Mouse (Mus musculus) hindbrain, embryonic 11.5 days (tissue): ENCODE results near the gene Lrp3. TPM values are rescaled to one million over a fixed set of nuclear protein-coding genes. Genes with fewer than 3 reads are reported as not detected.
A peak's percentile ranks its signal among the peaks of the same experiment; 100 is the strongest.

Source experiments
- ATAC-seq: fragments of 200-750 bp; cut with Nextera tagmentation; 2 replicates; pipeline ENCODE4 v1.8.0; 2017; ENCODE audit warnings: mild to moderate bottlenecking, moderate TSS enrichment, moderate library complexity; ENCODE audit not compliant: low FRiP score
- DNase-seq: peaks from one replicate; pipeline ENCODE4 v3.0.0-alpha.2; 2015; ENCODE audit warnings: low spot score
- H3K27ac ChIP-seq: fragments of 300-500 bp; sonication (generic); 2 replicates; pipeline ENCODE4 v1.5.1; 2014; ENCODE audit warnings: mild to moderate bottlenecking, low read depth, low read length
- H3K27me3 ChIP-seq: fragments of 300-500 bp; sonication (generic); 2 replicates; pipeline ENCODE4 v1.6.1; 2014; ENCODE audit warnings: mild to moderate bottlenecking, low read length, moderate library complexity, mixed read lengths; ENCODE audit not compliant: control insufficient read depth, insufficient read depth
- H3K36me3 ChIP-seq: fragments of 300-500 bp; sonication (generic); 2 replicates; pipeline ENCODE4 v1.6.1; 2014; ENCODE audit warnings: mild to moderate bottlenecking, low read length, moderate library complexity, mixed read lengths; ENCODE audit not compliant: control insufficient read depth, insufficient read depth
- H3K4me1 ChIP-seq: fragments of 300-500 bp; sonication (generic); replicated peaks from 2 replicates; pipeline ENCODE4 v1.6.1; 2014; ENCODE audit warnings: low read length, mixed read lengths; ENCODE audit not compliant: control insufficient read depth, insufficient read depth
- H3K4me2 ChIP-seq: fragments of 300-500 bp; sonication (generic); replicated peaks from 2 replicates; pipeline ENCODE4 v1.6.1; 2014; ENCODE audit warnings: mild to moderate bottlenecking, low read depth, low read length
- H3K4me3 ChIP-seq: fragments of 300-500 bp; sonication (generic); 2 replicates; pipeline ENCODE4 v1.5.1; 2014; ENCODE audit warnings: low read depth, low read length
- H3K9ac ChIP-seq: fragments of 300-500 bp; sonication (generic); 2 replicates; pipeline ENCODE4 v1.6.1; 2014; ENCODE audit warnings: low read depth, low read length
- H3K9me3 ChIP-seq: fragments of 300-500 bp; sonication (generic); 2 replicates; pipeline ENCODE4 v1.6.1; 2016; ENCODE audit warnings: low read length; ENCODE audit not compliant: control insufficient read depth
- WGBS: fragments of 180-500 bp; shearing (Covaris S2); extraction: QIAGEN DNeasy Blood & Tissue Kit; methylation state at CpG from one replicate; pipeline ENCODE4 v1.1.7; 2014; 5-methylcytosine and 5-hydroxymethylcytosine counted together
- polyA plus RNA-seq: library from polyadenylated mRNA; unstranded; fragments of >200 nt; fragmentation: Nextera tagmentation; extraction: Ambion mirVana; gene quantifications from 2 replicates; pipeline ENCODE4 v1.2.1, GENCODE M21; 2014

The Lrp3 gene
- polyA plus RNA-seq, 1 experiment from 2014 or later: 17.5 TPM

DNA sequence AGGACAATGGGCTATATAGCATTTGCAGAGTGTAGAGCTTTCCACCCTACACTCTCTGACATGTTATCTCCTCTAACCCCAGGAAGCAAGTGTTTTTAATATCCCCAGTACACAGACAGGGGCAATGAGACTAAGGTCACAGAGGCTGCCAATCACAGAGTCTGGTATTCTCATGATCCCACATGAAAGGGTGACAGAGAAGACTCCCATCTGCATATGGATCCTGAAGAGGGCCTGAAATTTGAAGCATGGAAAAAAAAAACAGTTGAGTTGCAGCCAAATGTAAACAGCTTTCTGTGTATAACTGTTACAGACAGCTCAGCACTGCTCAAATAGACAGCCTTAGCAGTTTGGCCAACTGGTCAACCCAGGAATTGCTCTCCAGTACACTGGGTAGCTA is 15.5 kb downstream of the Lrp3 start:
- H3K4me1 ChIP-seq: no peaks in the 10 kb centered on the region
- no peaks in the 10 kb centered on the region for H3K27me3 ChIP-seq
- H3K4me3 ChIP-seq: no peak overlapping the region
- H3K4me2 ChIP-seq: no peak overlapping the region
- no peak for ATAC-seq
- DNase-seq: no peak
- peaks cover 30% of the 10 kb centered on the region for H3K36me3 ChIP-seq
- H3K9me3 ChIP-seq: no peaks in the 10 kb centered on the region
- no peak overlapping the region for H3K27ac ChIP-seq
- no peak overlapping the region for H3K9ac ChIP-seq

DNA sequence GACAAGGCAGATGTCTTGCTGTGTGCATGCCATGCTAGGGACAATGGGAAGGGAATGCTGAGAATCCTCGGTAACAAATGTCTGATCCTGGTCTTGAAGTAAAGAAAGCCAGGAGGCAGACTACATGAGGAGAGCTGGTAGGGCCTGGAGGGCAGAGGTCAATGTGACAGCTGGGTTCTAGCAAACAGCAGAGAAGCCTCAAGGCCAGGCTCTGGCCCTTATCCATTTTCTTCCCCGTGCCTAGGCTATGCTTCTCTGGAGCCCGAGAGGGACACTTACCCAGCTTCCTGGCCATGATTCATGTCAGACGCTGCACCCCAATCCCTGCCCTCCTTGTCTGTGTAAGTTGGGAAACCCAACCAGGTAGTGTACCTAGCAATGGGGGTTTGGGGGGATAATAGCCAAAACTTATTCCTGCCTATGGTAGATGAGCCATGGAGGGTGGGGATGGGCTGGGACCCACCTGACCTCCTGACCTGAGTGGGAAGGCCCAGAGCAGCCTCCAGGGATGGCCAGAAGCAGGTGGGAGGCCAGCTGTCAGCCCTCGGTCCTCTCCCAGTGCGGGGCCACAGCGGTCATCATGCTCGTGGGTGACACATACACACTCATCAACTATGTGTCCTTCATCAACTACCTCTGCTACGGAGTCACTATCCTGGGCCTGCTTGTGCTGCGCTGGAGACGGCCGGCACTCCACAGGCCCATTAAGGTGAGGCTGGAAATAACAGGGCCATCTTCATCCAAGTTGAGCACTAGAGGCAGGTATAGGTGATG is 16.1 kb downstream of the Lrp3 start:
- Histone ChIP-seq H3K9ac (no peak overlapping the region), H3K27ac (no peak overlapping the region), H3K9me3 (no peaks in the 10 kb centered on the region), H3K36me3 (peaks cover 30% of the 10 kb centered on the region), H3K27me3 (no peaks in the 10 kb centered on the region), H3K4me3 (no peak overlapping the region), H3K4me1 (no peaks in the 10 kb centered on the region), H3K4me2 (no peak overlapping the region)
- 91% methylated on average over 12 of the region's 12 CpGs for WGBS
- ATAC-seq (no peak), DNase-seq (no peak)

DNA sequence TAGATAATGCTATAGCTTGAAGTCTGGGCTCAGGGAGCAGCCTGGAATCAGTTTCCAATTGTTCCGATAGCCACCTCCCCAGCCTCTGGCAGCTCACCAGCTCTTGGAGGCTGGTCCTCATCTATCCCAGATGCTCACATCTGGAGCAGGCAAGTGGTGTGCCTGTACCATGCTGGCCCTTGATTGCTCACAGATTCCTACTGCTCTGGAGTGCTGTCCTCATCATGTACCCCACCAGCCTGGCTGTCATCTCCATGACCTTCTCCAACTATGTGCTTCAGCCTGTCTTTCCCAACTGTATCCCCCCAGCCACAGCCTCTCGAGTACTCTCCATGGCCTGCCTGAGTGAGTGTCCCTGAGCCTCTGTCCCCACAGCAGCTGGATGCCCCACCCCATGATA is 18.3 kb downstream of the Lrp3 start:
- Histone ChIP-seq H3K9ac (no peak overlapping the region), H3K4me1 (no peaks in the 10 kb centered on the region), H3K4me2 (no peak overlapping the region), H3K36me3 (peaks cover 9% of the 10 kb centered on the region), H3K27me3 (no peaks in the 10 kb centered on the region), H3K27ac (no peak overlapping the region), H3K9me3 (no peaks in the 10 kb centered on the region), H3K4me3 (no peak overlapping the region)
- DNase-seq (no peak), ATAC-seq (no peak)
- WGBS: 86% methylated on average over 2 of the region's 2 CpGs

DNA sequence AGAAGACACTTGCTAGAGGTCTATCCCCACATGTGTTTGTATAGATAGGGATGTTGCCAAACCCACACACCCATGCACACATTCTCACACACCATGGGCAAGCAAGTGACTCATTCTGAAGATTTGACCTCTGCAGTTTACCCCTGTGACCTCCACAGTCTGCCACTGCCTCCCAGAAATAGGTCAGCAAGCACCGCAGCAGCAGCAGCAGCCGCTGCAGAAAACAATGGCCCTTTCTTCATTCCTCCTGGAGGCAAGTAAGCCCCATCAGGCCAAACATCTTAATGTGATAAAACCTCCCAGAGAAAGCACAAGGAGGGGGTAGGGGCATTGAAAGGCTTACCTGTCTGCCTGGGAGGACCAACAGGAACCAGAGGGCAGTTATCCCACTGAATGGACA is 24.0 kb downstream of the Lrp3 start:
- Histone ChIP-seq H3K27me3 (peaks cover 11% of the 10 kb centered on the region), H3K27ac (no peak overlapping the region), H3K4me3 (no peak overlapping the region), H3K36me3 (no peaks in the 10 kb centered on the region), H3K9me3 (no peaks in the 10 kb centered on the region), H3K4me1 (no peaks in the 10 kb centered on the region; the same call in 1 of the 2 replicates), H3K9ac (no peak overlapping the region), H3K4me2 (no peak overlapping the region)
- 9% methylated on average over 2 of the region's 2 CpGs for WGBS
- DNase-seq: no peak
- ATAC-seq: no peak

DNA sequence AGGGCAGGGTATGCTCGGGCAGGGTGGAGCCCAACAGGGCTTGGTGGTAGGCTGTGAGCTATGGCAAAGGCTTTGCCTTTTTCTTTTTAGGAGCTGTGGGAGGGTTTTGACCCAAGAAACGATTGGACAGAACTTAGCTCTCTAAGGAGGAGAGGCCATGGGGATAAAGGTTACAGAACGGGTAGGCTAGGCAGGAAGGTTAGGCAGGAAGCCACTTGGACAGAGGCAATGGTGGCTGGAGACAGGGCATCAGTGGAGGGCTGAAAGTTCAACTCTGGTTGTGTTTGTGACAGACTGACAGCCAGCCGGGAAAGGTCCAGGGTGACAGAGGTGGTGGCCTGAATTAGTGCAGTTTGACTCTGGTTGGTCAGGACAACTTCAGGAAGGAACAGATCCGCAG is 25.6 kb downstream of the Lrp3 start:
- DNase-seq: no peak
- no peaks in the 10 kb centered on the region for H3K36me3 ChIP-seq
- H3K9me3 ChIP-seq: no peaks in the 10 kb centered on the region
- peaks cover 5% of the 10 kb centered on the region for H3K4me1 ChIP-seq
- peaks cover 27% of the 10 kb centered on the region for H3K27me3 ChIP-seq
- H3K27ac ChIP-seq: no peak overlapping the region
- H3K9ac ChIP-seq: no peak overlapping the region
- H3K4me3 ChIP-seq: no peak overlapping the region
- WGBS: 77% methylated on average over 5 of the region's 5 CpGs
- H3K4me2 ChIP-seq: no peak overlapping the region
- no peak for ATAC-seq

DNA sequence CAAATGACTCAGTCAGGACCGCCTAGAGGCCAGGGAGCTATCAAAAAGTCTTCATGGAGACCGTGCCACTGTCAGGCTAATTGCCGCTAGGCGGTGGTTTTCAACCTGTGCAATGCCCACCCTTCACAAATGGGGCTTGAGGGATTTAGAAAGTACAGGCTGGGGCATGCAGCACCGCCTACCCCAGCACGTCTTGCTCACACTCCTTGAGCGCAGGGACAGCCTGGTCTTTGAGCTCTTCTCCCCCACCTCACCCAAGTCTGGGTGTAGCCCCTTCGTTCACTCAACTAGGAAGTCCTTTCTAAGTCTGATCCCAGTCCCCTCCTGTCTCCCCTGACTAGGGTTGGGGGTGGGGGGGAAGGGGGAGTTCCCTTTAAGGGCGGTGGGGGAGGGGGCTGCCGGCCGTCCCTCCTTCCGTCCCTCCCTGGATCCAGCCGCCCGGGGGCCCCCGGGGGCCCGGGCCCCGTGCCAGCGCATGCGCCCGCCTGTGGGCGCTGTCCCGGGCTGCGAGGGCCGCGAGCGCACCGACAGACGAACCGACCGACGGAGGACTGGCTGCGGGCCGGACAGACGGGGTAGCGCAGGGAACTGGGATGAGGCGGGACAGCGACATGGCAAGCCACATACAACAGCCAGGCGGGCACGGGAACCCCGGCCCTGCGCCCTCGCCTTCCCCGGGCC is 29.3 kb downstream of the Lrp3 start, which contains the start of gene Slc7a10:
TSS of gene Slc7a10 (plus strand) at position 497 of the 681 bp plus-strand sequence.
- peaks cover 3% of the 10 kb centered on the region; the same call in 1 of the 2 replicates for H3K9me3 ChIP-seq
- H3K9ac ChIP-seq: 0 out of 2 replicates have a peak within 1 kb of the TSS, but pooled peaks have one; percentile 23
- peaks cover 33% of the 10 kb centered on the region for H3K27me3 ChIP-seq
- H3K4me1 ChIP-seq: peaks cover 5% of the 10 kb centered on the region
- 1% methylated on average over 42 of the region's 43 CpGs for WGBS
- ATAC-seq (peak; percentile 28; the same call in 1 of the 2 replicates), DNase-seq (peak; percentile 50)
- H3K36me3 ChIP-seq: no peaks in the 10 kb centered on the region
- peak within 1 kb of the TSS; percentile 55 for H3K4me2 ChIP-seq
- peak within 1 kb of the TSS; percentile 34 for H3K4me3 ChIP-seq
- H3K27ac ChIP-seq: no peak within 1 kb of the TSS

DNA sequence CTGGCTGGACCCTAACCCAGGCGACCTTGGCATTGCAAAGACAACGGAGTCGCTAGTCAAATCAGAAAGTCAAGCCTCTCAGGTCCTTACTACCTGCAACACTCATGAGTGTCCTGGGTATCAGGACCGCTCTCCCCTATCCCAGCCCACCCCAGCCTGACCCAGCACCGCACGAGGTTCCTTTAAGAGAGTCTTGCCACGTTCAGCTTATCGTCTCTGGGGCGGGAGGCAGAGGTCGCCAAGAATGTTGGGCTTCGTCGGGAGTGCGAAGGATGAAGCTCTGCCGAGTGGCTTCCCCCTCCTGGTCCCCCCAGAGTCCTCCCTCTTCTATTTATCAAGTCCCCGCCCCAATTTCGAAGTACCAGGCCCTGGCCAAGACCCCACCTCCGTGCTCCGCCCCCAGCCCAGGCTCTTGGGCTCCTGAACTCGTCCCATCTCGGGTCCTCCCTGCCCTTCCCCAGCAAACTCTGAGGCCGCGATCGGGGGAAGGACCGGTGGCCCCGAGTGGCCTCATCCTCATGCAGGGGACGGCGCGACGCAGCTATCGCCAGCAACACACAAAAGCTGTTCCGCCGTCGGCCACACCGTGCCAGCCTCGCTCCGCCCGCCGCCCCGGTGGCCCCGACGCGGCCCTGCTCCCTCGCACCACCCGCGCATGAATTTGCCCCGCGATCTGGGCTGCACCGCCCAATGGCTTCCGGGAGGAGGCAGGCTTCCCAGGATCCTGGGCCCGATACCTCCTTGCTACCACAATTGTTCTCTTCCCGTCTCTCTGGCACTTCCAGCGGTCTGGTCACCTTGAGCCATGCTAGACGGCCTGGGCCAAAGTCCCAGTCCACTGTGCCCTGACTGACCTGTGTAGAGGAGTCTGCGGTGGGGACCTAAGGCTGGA is 30.2 kb downstream of the Lrp3 start:
- Histone ChIP-seq H3K4me2 (peak overlapping the region; percentile 46), H3K36me3 (no peaks in the 10 kb centered on the region), H3K4me1 (peaks cover 5% of the 10 kb centered on the region), H3K4me3 (peak overlapping the region; percentile 29), H3K27ac (no peak overlapping the region), H3K9ac (0 out of 2 replicates have a peak overlapping the region, but pooled peaks have one; percentile 23), H3K27me3 (peaks cover 33% of the 10 kb centered on the region), H3K9me3 (peaks cover 3% of the 10 kb centered on the region; the same call in 1 of the 2 replicates)
- WGBS: 2% methylated on average over 54 of the region's 54 CpGs
- DNase-seq (peak; percentile 67), ATAC-seq (peak; percentile 72)
